Mouse (Mus musculus) olfactory bulb, adult 2 months (tissue): Measurements from ENCODE around the gene Ostc.

Experiments used
- CTCF ChIP-seq: fragments of 200-500 bp; IDR thresholded peaks from 2 replicates; pipeline ENCODE4 v1.5.1; 2012; ENCODE audit warnings: low read depth, mild to moderate bottlenecking, low read length, moderate library complexity; ENCODE audit not compliant: insufficient read depth
- POLR2A ChIP-seq: fragments of 200-500 bp; IDR thresholded peaks from 2 replicates; pipeline ENCODE4 v1.6.1; 2012; ENCODE audit warnings: mild to moderate bottlenecking, low read depth, low read length, moderate library complexity; ENCODE audit not compliant: insufficient read depth

GRCm38 (mm10) chr3:130749206-130749605, 40.0 kb upstream of the Ostc start:
- TF ChIP-seq POLR2A (no peak), CTCF (no peak)
